Mouse (Mus musculus): Measurements from ENCODE around the gene Tmem240.

- no peak for TF ChIP-seq CTCF (IDR thresholded peaks at IDR 0.05; ENCODE audit: borderline replicate concordance, extremely low read depth, insufficient read depth, insufficient read length)
- no peak for TF ChIP-seq POLR2A (IDR thresholded peaks at IDR 0.05; ENCODE audit: borderline replicate concordance, extremely low read depth, insufficient read depth, insufficient read length, poor library complexity, severe bottlenecking)
These were observed 34.9 kb downstream of the Tmem240 start for GRCm38 (mm10) chr4:155769496-155769879.

Data from brain, embryonic 14.5 days (tissue).